Mouse (Mus musculus): ENCODE measurements around the gene Mesd. TPM values are rescaled to one million over a fixed set of nuclear protein-coding genes. Genes with fewer than 3 reads are reported as not detected.

Mesd gene
- polyA plus RNA-seq (2014; fragmentation: Illumina TruSeq; extraction: RNeasy Lipid Tissue Mini Kit (QIAGEN cat#74804); ENCODE audit: low read depth, low replicate concordance): 65.4 TPM

GRCm38 (mm10) chr7:83884021-83884658 lies at the start of gene Mesd, which contains the start of gene Tlnrd1:
Gene Mesd (plus strand): TSS chr7:83884466.
Gene Tlnrd1 (minus strand): TSS chr7:83884305.

Other genes starting within 250 kb of the Mesd start
- gene Il16, start 138.7 kb upstream of the Mesd start, polyA plus RNA-seq (2014; fragmentation: Illumina TruSeq; extraction: RNeasy Lipid Tissue Mini Kit (QIAGEN cat#74804); ENCODE audit: low read depth, low replicate concordance): 7.7 TPM
- gene Cfap161, start 89.6 kb upstream of the Mesd start, polyA plus RNA-seq (2014; fragmentation: Illumina TruSeq; extraction: RNeasy Lipid Tissue Mini Kit (QIAGEN cat#74804); ENCODE audit: low read depth, low replicate concordance): 5.9 TPM
- gene Tlnrd1, start 161 bp upstream of the Mesd start, polyA plus RNA-seq (2014; fragmentation: Illumina TruSeq; extraction: RNeasy Lipid Tissue Mini Kit (QIAGEN cat#74804); ENCODE audit: low read depth, low replicate concordance): 8.9 TPM
- 2.4 TPM for gene Cemip, start 202.0 kb downstream of the Mesd start, polyA plus RNA-seq (2014; fragmentation: Illumina TruSeq; extraction: RNeasy Lipid Tissue Mini Kit (QIAGEN cat#74804); ENCODE audit: low read depth, low replicate concordance)